Mouse (Mus musculus) hindbrain, embryonic 14.5 days (tissue): Measurements from ENCODE around the gene Slc38a1. TPM values are rescaled to one million over a fixed set of nuclear protein-coding genes. Genes with fewer than 3 reads are reported as not detected.
A peak's percentile ranks its signal among the peaks of the same experiment; 100 is the strongest.

Experiments used
- ATAC-seq: fragments of 200-750 bp; cut with Nextera tagmentation; 2 replicates; pipeline ENCODE4 v1.8.0; 2017; ENCODE audit warnings: moderate number of reproducible peaks, mild to moderate bottlenecking, moderate TSS enrichment, moderate library complexity; ENCODE audit not compliant: low FRiP score
- DNase-seq: peaks from one replicate; pipeline ENCODE4 v3.0.0-alpha.2; 2015; ENCODE audit warnings: low spot score
- H3K27ac ChIP-seq: fragments of 300-500 bp; sonication (generic); 2 replicates; pipeline ENCODE4 v1.5.1; 2014; ENCODE audit warnings: mild to moderate bottlenecking, moderate library complexity
- H3K27me3 ChIP-seq: fragments of 300-500 bp; sonication (generic); 2 replicates; pipeline ENCODE4 v1.6.1; 2014; ENCODE audit warnings: mild to moderate bottlenecking, low read length, mixed read lengths; ENCODE audit not compliant: control insufficient read depth, insufficient read depth
- H3K36me3 ChIP-seq: fragments of 300-500 bp; sonication (generic); replicated peaks from 2 replicates; pipeline ENCODE4 v1.6.1; 2014; ENCODE audit not compliant: control insufficient read depth, insufficient read depth
- H3K4me1 ChIP-seq: fragments of 300-500 bp; sonication (generic); replicated peaks from 2 replicates; pipeline ENCODE4 v1.6.1; 2014; ENCODE audit warnings: antibody characterized with exemption, low read length, mixed read lengths; ENCODE audit not compliant: control insufficient read depth, insufficient read depth
- H3K4me2 ChIP-seq: fragments of 300-500 bp; sonication (generic); replicated peaks from 2 replicates; pipeline ENCODE4 v1.6.1; 2014; ENCODE audit warnings: mild to moderate bottlenecking, moderate library complexity
- H3K4me3 ChIP-seq: fragments of 300-500 bp; sonication (generic); replicated peaks from 2 replicates; pipeline ENCODE4 v1.5.1; 2014; ENCODE audit warnings: mild to moderate bottlenecking, low read length
- H3K9ac ChIP-seq: fragments of 300-500 bp; sonication (generic); 2 replicates; pipeline ENCODE4 v1.6.1; 2014
- H3K9me3 ChIP-seq: fragments of 300-500 bp; sonication (generic); 2 replicates; pipeline ENCODE4 v1.6.1; 2016; ENCODE audit warnings: low read length; ENCODE audit not compliant: control insufficient read depth
- WGBS: fragments of 180-500 bp; shearing (Covaris S2); extraction: QIAGEN DNeasy Blood & Tissue Kit; methylation state at CpG from one replicate; pipeline ENCODE4 v1.1.7; 2014; 5-methylcytosine and 5-hydroxymethylcytosine counted together
- polyA plus RNA-seq: library from polyadenylated mRNA; unstranded; fragments of >200 nt; fragmentation: Nextera tagmentation; extraction: Ambion mirVana; gene quantifications from 2 replicates; pipeline ENCODE4 v1.2.1, GENCODE M21; 2014

Gene Slc38a1
- polyA plus RNA-seq, 1 experiment from 2014 or later, result 133 TPM

GRCm38 (mm10) chr15:96607422-96607821 is 35.3 kb downstream of the Slc38a1 start:
- peaks cover 71% of the 10 kb centered on the region for H3K36me3 ChIP-seq
- WGBS, result 83% methylated on average over 5 of the region's 5 CpGs
- H3K4me3 ChIP-seq, result no peak overlapping the region

GRCm38 (mm10) chr15:96604282-96604681 is 38.4 kb downstream of the Slc38a1 start:
- Histone ChIP-seq H3K9me3 (no peaks in the 10 kb centered on the region), H3K9ac (no peak overlapping the region), H3K4me3 (no peak overlapping the region), H3K4me2 (no peak overlapping the region), H3K27ac (no peak overlapping the region), H3K27me3 (no peaks in the 10 kb centered on the region), H3K36me3 (peaks cover 49% of the 10 kb centered on the region), H3K4me1 (peaks cover 11% of the 10 kb centered on the region; the same call in 1 of the 2 replicates)
- ATAC-seq, result 0 out of 2 replicates have a peak, but pooled peaks have one; percentile 33
- WGBS, result 54% methylated on average over 10 of the region's 10 CpGs
- peak; percentile 48 for DNase-seq

More at GRCm38 (mm10) chr15:96607422-96607821, 35.3 kb downstream of the Slc38a1 start:
- H3K4me2 ChIP-seq, result no peak overlapping the region
- no peaks in the 10 kb centered on the region for H3K27me3 ChIP-seq
- H3K27ac ChIP-seq, result no peak overlapping the region
- DNase-seq (no peak), ATAC-seq (no peak)
- no peaks in the 10 kb centered on the region for H3K9me3 ChIP-seq
- peaks cover 11% of the 10 kb centered on the region; the same call in 1 of the 2 replicates for H3K4me1 ChIP-seq
- H3K9ac ChIP-seq, result no peak overlapping the region

- H3K27ac ChIP-seq, result 0 out of 2 replicates have a peak overlapping the region, but pooled peaks have one; percentile 27
Measured at GRCm38 (mm10) chr15:96602043-96602442, 40.7 kb downstream of the Slc38a1 start.

GRCm38 (mm10) chr15:96599852-96600781 is 42.6 kb downstream of the Slc38a1 start:
- ATAC-seq (peak; percentile 57; the same call in 1 of the 2 replicates), DNase-seq (peak; percentile 64)
- Histone ChIP-seq H3K4me3 (no peak overlapping the region), H3K9me3 (no peaks in the 10 kb centered on the region), H3K36me3 (peaks cover 26% of the 10 kb centered on the region), H3K27ac (peak overlapping the region; percentile 55), H3K27me3 (no peaks in the 10 kb centered on the region), H3K4me2 (no peak overlapping the region), H3K4me1 (peaks cover 5% of the 10 kb centered on the region; the same call in 1 of the 2 replicates), H3K9ac (no peak overlapping the region)
- 67% methylated on average over 21 of the region's 21 CpGs for WGBS

More at GRCm38 (mm10) chr15:96602043-96602442, 40.7 kb downstream of the Slc38a1 start:
- no peak overlapping the region for H3K4me3 ChIP-seq
- no peak for ATAC-seq
- no peak for DNase-seq
- 70% methylated on average over 16 of the region's 16 CpGs for WGBS
- no peaks in the 10 kb centered on the region for H3K27me3 ChIP-seq
- H3K4me2 ChIP-seq, result no peak overlapping the region
- H3K9ac ChIP-seq, result no peak overlapping the region
- peaks cover 11% of the 10 kb centered on the region; the same call in 1 of the 2 replicates for H3K4me1 ChIP-seq
- peaks cover 40% of the 10 kb centered on the region for H3K36me3 ChIP-seq
- H3K9me3 ChIP-seq, result no peaks in the 10 kb centered on the region

GRCm38 (mm10) chr15:96598888-96599578 is 43.7 kb downstream of the Slc38a1 start:
- no peaks in the 10 kb centered on the region for H3K9me3 ChIP-seq
- DNase-seq (no peak), ATAC-seq (no peak)
- WGBS, result 61% methylated on average over 11 of the region's 11 CpGs
- peaks cover 29% of the 10 kb centered on the region for H3K36me3 ChIP-seq
- no peaks in the 10 kb centered on the region for H3K27me3 ChIP-seq
- H3K4me2 ChIP-seq, result no peak overlapping the region
- H3K4me3 ChIP-seq, result no peak overlapping the region
- H3K9ac ChIP-seq, result no peak overlapping the region
- H3K27ac ChIP-seq, result 0 out of 2 replicates have a peak overlapping the region, but pooled peaks have one; percentile 9
- no peaks in the 10 kb centered on the region; the same call in 1 of the 2 replicates for H3K4me1 ChIP-seq

- H3K4me3 ChIP-seq, result no peak overlapping the region
- DNase-seq, result no peak
- H3K9ac ChIP-seq, result no peak overlapping the region
- peaks cover 36% of the 10 kb centered on the region for H3K36me3 ChIP-seq
- H3K27ac ChIP-seq, result no peak overlapping the region
- WGBS, result 89% methylated on average over 9 of the region's 9 CpGs
- peaks cover 15% of the 10 kb centered on the region; the same call in 1 of the 2 replicates for H3K4me1 ChIP-seq
- no peak for ATAC-seq
- H3K9me3 ChIP-seq, result no peaks in the 10 kb centered on the region
- no peak overlapping the region for H3K4me2 ChIP-seq
- no peaks in the 10 kb centered on the region for H3K27me3 ChIP-seq
Measured at GRCm38 (mm10) chr15:96597116-96597515, 45.6 kb downstream of the Slc38a1 start.

- Histone ChIP-seq H3K4me1 (peaks cover 15% of the 10 kb centered on the region; the same call in 1 of the 2 replicates), H3K27ac (no peak overlapping the region), H3K9ac (no peak overlapping the region), H3K9me3 (no peaks in the 10 kb centered on the region), H3K4me3 (no peak overlapping the region), H3K36me3 (peaks cover 55% of the 10 kb centered on the region), H3K4me2 (no peak overlapping the region), H3K27me3 (no peaks in the 10 kb centered on the region)
- DNase-seq (no peak), ATAC-seq (no peak)
- 90% methylated on average over 7 of the region's 7 CpGs for WGBS
Measured at GRCm38 (mm10) chr15:96594316-96594715, 48.4 kb downstream of the Slc38a1 start.

GRCm38 (mm10) chr15:96593866-96594265 is 48.8 kb downstream of the Slc38a1 start:
- peaks cover 59% of the 10 kb centered on the region for H3K36me3 ChIP-seq
- H3K4me1 ChIP-seq, result peaks cover 15% of the 10 kb centered on the region; the same call in 1 of the 2 replicates
- no peak overlapping the region for H3K4me2 ChIP-seq
- ATAC-seq (no peak), DNase-seq (no peak)
- no peak overlapping the region for H3K27ac ChIP-seq
- 88% methylated on average over 7 of the region's 7 CpGs for WGBS
- H3K9ac ChIP-seq, result no peak overlapping the region
- no peaks in the 10 kb centered on the region for H3K9me3 ChIP-seq
- H3K27me3 ChIP-seq, result no peaks in the 10 kb centered on the region
- H3K4me3 ChIP-seq, result no peak overlapping the region

- no peak overlapping the region for H3K27ac ChIP-seq
- no peak for DNase-seq
- no peak overlapping the region for H3K9ac ChIP-seq
Measured at GRCm38 (mm10) chr15:96593457-96593856, 49.3 kb downstream of the Slc38a1 start.

More at GRCm38 (mm10) chr15:96593457-96593856, 49.3 kb downstream of the Slc38a1 start:
- Histone ChIP-seq H3K4me3 (no peak overlapping the region), H3K9me3 (no peaks in the 10 kb centered on the region), H3K27me3 (no peaks in the 10 kb centered on the region), H3K36me3 (peaks cover 60% of the 10 kb centered on the region), H3K4me2 (no peak overlapping the region), H3K4me1 (peaks cover 15% of the 10 kb centered on the region; the same call in 1 of the 2 replicates)
- 69% methylated on average over 6 of the region's 6 CpGs for WGBS
- no peak for ATAC-seq
